Mouse (Mus musculus) left cerebral cortex, postnatal 4 days (tissue): ENCODE measurements around the gene Wfdc5. TPM values are rescaled to one million over a fixed set of nuclear protein-coding genes. Genes with fewer than 3 reads are reported as not detected.

Source experiments
- DNase-seq: peaks from one replicate; pipeline ENCODE4 v3.0.0-alpha.2; 2022
- intact Hi-C: fragments of 180-260 bp; cut with DNase I; formaldehyde crosslinking; loops from one replicate; pipeline ENCODE4 v1.15.1; 2025
- total RNA-seq, 2 experiments: library from RNA; stranded (reverse); gene quantifications; 2 replicates each; pipeline ENCODE4 v1.2.3; 2021

The Wfdc5 gene
- total RNA-seq, 2 experiments from 2014 or later, result not detected

DNA sequence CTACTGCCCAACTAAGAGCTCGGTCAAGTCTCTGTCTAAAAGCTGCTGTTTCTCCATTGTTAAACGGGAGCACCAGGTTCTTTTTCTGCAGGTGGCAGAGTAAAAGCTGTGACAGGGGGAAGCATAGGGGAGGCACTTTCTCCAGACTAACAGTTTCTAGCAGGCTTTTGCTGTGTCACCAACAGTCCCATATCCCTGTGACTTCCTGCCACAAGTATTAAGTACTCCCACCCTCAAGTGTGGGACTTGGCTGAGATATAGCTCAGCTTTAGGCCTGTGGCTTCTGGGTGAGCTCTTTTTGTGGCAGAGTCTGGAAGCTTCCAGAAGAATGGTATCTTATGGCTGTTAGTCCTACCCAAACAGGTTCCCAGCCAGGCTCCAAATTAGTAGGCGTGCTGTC lies 6.7 kb downstream of the Wfdc5 start:
- intact Hi-C loops, result loop anchor here (10.0 kb wide), 1 partner anchor 169 kb away; no protein-coding TSS in a partner anchor
- no peak for DNase-seq

- intact Hi-C loops, result loop anchor here (10.0 kb wide), 1 partner anchor 170 kb away; no protein-coding TSS in a partner anchor
- DNase-seq, result no peak
Measured at GRCm38 (mm10) chr2:164174649-164175395, 7.7 kb downstream of the Wfdc5 start.

- intact Hi-C loops, result loop anchor here (10.0 kb wide), 1 partner anchor 171 kb away; no protein-coding TSS in a partner anchor
- DNase-seq, result no peak
Measured at GRCm38 (mm10) chr2:164173394-164173793, 9.1 kb downstream of the Wfdc5 start.

- DNase-seq, result no peak
Measured at GRCm38 (mm10) chr2:164170902-164171301, 11.6 kb downstream of the Wfdc5 start, which contains the start of gene Kcns1. Gene Kcns1 (minus strand): TSS chr2:164171113.

GRCm38 (mm10) chr2:164170326-164170725 lies 12.2 kb downstream of the Wfdc5 start:
- no peak for DNase-seq
- intact Hi-C loops, result loop anchor here (10.0 kb wide), 1 partner anchor 174 kb away; no protein-coding TSS in a partner anchor

More at GRCm38 (mm10) chr2:164170902-164171301, 11.6 kb downstream of the Wfdc5 start, which contains the start of gene Kcns1:
- intact Hi-C loops, result loop anchor here (10.0 kb wide), 1 partner anchor 174 kb away; no protein-coding TSS in a partner anchor

DNA sequence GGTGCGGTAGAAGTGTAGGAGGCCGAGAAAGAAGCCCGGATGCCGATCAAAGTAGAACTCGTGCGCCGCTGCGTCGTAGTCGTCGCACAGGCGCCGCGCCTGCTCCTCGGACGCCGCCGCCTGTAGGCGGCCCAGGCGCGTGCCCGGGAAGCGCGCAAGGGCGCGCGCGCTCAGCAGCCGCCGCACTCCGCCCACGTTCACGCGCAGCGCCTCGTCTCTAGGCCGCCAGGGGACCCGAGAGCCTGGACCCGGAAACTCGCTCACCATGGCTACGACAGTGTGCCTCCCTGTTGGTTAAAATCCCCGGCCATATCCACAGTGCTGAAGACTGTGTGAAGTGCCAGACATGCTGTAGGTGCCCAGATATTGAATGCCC lies 14.0 kb downstream of the Wfdc5 start:
- intact Hi-C loops, result no loop called here
- DNase-seq, result no peak

DNA sequence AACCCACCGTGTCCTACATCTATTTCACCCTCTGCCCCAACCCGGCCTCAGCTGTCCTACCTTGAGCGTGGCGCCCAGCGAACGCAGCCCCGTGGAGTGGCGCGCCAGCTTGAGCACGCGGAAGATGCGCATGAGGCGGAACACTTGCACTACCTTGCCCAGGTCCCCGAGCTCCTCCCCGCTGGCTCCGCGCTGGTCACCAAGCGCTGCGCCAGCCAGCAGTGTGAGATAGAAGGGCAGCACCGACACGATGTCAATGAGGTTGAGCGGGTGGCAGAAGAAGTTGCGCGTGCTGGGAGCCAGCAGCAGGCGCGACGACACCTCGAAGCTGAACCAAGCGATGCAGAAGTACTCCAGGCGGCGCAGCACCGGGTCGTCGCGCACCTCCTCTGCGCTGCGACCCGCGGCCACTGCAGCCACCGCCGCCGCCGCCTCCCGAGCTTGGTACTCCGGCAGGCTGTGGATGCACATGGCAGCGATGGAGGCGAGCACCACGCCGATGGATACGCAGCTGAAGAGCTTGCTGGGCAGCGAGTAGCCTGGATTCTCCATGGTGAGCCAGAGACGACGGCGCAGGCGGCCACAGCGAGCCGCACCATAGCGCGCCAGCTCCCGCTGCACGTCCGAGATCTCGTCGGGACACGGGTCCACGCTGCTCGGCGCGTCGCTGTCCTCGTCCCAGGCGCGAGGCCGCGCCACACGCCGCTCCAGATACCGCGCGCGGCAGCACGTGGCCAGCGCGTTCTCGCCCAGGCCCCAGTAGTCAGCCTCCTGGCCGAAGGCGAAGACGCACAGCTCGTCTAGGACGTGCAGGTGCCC lies 14.6 kb downstream of the Wfdc5 start:
- DNase-seq, result no peak
- intact Hi-C loops, result no loop called here

- no peak for DNase-seq
- intact Hi-C loops, result no loop called here
Measured at GRCm38 (mm10) chr2:164164941-164165340, 17.6 kb downstream of the Wfdc5 start.

DNA sequence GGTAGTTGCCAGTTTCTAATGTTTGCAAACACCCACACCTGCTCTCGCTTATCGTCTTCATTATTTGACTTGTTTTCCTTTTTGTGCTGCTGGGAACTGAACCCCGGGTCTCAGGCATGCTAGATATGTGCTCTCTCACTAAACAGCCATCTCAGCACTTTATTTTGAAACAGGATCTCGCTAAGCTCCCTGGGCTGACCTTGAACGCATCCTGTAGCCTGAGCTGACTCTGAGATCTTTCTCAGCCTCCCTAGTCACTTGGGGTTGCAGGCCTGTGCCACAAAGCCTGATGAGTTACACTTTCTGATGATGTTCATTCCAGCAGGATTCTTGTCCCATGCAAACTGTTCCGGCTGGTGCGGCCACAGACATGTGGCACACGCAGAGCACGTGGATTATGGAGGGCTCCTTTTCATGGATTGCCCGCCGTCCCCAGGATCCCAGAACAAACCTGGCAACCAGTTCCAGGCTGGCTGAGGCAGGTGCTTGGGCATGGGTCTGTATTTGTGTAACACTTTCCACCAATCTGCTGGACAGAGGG lies 21.0 kb downstream of the Wfdc5 start:
- intact Hi-C loops, result no loop called here
- DNase-seq, result no peak

GRCm38 (mm10) chr2:164158838-164159237 lies 23.7 kb downstream of the Wfdc5 start:
- intact Hi-C loops, result no loop called here
- DNase-seq, result no peak

- no peak for DNase-seq
- intact Hi-C loops, result no loop called here
Measured at GRCm38 (mm10) chr2:164156158-164156557, 26.4 kb downstream of the Wfdc5 start.

DNA sequence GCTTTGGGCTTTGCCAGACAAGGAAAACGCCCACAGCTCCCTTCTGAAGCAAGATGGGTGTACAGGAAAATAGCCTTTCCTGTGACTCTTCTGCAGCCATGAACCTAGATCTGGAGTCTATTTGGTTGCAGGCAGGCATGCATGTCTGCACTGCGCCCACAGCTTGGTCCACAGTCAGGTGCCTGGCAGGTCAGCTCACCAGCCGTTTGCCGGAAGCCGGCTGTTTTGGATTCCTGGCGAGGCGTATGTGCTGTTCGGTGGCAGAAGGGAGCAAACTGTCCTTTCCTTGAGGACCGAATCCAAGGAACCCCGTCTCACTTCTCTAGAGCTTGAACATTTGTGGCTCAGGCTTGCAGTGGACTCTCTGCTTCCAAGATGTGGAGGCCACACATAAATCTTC lies 28.5 kb downstream of the Wfdc5 start:
- no peak for DNase-seq
- intact Hi-C loops, result no loop called here

DNA sequence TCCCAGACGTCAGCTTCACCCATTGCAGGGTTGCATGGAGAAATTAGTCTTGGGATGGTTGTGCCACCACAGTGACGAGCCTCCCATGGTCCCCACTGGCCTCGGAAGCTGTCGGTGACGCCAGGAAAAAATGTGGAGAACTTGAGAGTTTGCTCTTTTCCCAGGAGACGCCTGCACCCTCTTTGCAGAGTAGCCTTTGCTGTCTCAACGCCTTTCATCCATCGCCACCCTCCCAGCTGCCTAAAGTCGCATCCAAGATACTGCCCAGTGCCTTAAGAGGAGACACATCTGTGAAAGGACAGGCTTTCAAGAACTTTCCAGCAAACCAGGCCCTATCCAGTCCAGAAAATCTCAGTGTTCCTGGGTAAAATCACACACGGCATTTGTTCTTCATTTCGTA lies 30.2 kb downstream of the Wfdc5 start:
- intact Hi-C loops, result no loop called here
- no peak for DNase-seq

- no peak for DNase-seq
- intact Hi-C loops, result no loop called here
Measured at GRCm38 (mm10) chr2:164150086-164150760, 32.3 kb downstream of the Wfdc5 start.

GRCm38 (mm10) chr2:164146556-164146955 lies 36.0 kb downstream of the Wfdc5 start:
- intact Hi-C loops, result no loop called here
- DNase-seq, result no peak

DNA sequence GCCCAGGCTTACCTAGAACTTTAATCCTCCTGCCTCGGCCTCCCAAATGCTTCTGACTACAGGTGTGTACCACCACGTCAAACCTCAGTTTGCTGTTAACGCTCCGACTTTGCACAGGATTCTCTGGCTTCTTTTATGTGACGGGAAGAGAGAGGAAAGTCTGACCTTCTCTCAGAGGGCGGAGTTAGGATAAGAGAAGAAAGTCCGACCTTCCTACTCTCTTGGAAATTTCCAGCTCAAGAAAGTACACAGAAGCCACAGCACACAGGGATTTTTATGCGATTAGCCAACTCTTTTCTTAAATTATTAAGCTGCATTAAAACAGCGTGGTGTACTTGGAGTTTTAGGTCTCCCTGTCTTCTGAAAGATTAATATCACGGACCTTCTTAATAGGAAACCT lies 38.0 kb downstream of the Wfdc5 start:
- no peak for DNase-seq
- intact Hi-C loops, result no loop called here

DNA sequence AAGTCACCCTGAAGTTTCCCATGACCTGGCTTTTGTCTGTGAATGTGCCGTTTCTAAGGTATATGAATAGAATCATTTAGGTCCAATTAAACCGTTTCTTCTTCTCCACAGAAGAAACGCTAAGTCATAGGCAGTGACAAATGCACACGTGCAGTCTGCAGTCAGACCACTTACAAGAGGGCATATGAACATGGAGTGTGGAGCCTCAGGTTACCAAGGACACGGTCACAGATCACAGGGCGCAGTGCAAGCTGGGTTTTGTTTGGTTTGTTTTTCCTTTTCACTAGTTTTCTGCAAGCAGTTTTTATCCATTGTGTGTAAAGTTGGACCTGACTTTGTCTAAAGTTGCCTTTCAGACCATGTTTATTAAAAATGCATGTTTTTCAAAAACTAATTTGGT lies 38.5 kb downstream of the Wfdc5 start:
- DNase-seq, result no peak
- intact Hi-C loops, result no loop called here

DNA sequence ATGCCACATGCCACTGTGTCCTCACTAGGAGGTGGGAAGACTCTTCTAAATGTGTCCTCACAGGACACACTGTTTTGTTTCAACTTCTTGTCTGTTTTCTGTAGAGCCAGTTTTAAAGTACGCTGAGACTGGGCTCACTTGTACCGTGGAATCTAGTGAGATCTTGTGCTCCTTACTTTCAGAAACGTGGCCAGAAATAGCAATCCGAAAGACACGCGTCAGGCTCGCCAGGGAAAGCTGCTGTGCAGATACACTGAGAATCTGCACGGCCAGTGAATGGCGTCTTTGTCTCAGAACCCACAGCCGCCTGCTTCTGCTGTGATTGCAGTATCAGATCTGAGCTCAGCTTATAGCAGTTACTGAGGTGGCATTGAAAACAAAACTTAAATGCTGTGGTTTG lies 40.5 kb downstream of the Wfdc5 start:
- intact Hi-C loops, result no loop called here
- peak; percentile 21 for DNase-seq

- intact Hi-C loops, result no loop called here
Measured at GRCm38 (mm10) chr2:164137754-164138153, 44.8 kb downstream of the Wfdc5 start.

GRCm38 (mm10) chr2:164136393-164136792 lies 46.1 kb downstream of the Wfdc5 start:
- no peak for DNase-seq
- intact Hi-C loops, result no loop called here

More at GRCm38 (mm10) chr2:164137754-164138153, 44.8 kb downstream of the Wfdc5 start:
- no peak for DNase-seq

DNA sequence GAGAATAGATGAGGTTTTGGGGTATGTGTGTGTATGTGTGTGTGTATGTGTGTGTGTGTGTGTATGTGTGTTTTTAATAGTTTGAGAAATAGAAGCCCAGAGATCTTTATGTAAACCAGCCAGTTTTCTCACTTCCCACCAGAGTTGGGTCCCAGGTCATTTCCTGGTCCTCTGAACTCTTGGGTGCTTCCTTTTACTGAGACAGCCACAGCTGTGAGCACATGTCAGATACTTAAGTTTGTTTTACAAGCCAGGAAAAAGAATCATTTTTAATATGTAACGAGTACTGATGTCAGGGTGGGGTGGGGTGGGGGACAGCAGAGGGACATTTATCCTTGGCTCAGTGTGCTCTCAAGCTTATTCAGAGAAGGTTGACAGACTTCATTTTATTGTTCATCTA lies 47.2 kb downstream of the Wfdc5 start:
- intact Hi-C loops, result no loop called here
- no peak for DNase-seq
